Mouse (Mus musculus) spleen, adult 2 months (tissue): ENCODE results near the gene Qpctl.

ENCODE experiments used
- CTCF ChIP-seq: fragments of 200-500 bp; IDR thresholded peaks from 2 replicates; pipeline ENCODE4 v1.5.1; 2011; ENCODE audit warnings: mild to moderate bottlenecking, inconsistent platforms; ENCODE audit not compliant: insufficient read depth, insufficient read length, insufficient replicate concordance; ENCODE audit errors: extremely low read depth
- POLR2A ChIP-seq: fragments of 200-500 bp; IDR thresholded peaks from 2 replicates; pipeline ENCODE4 v1.6.1; 2011; ENCODE audit warnings: low read depth, low read length, inconsistent platforms

- TF ChIP-seq POLR2A (no peak), CTCF (no peak)
Measured at GRCm38 (mm10) chr7:19136673-19137334, 12.3 kb downstream of the Qpctl start.
